Mouse (Mus musculus): ENCODE measurements around the gene Ubr4.

DNA sequence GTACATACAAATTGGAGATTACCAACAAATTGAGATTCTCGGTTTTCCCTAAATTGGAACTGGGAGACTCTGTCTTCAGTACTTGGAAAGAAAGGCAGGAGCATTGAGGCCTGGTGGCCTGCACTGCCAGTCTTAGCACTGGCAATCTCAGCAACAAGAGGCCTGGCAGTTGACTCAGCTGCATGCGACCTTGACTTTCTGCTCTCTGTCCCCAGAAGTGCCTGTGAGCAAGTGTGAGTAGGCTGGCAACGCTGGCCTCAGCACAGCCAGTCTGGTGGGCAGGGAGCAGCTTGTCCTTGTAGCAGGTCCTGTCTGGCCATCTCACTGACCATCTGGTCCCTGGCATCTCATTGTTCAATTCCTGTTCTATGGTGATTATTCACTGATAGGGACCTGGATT is 58.9 kb downstream of the Ubr4 start:
- TF ChIP-seq CTCF (IDR thresholded peaks at IDR 0.05; ENCODE audit: low read depth), result no peak
- TF ChIP-seq EP300 (IDR thresholded peaks at IDR 0.05; ENCODE audit: low read depth), result no peak
